Mouse (Mus musculus) ES-E14 (cell line): ENCODE data around the gene Apobec1. TPM values are rescaled to one million over a fixed set of nuclear protein-coding genes. Genes with fewer than 3 reads are reported as not detected.

Experiments used
- DNase-seq: peaks from one replicate; pipeline ENCODE4 v3.0.0-alpha.2; 2013; ENCODE audit warnings: low read depth, low spot score
- H3K27ac ChIP-seq: 2 replicates; pipeline ENCODE4 v1.5.1; 2012; ENCODE audit warnings: low read depth, mild to moderate bottlenecking, low read length, moderate library complexity, mixed read lengths; ENCODE audit not compliant: poor library complexity, insufficient read depth, severe bottlenecking
- H3K36me3 ChIP-seq: 2 replicates; pipeline ENCODE4 v1.6.1; 2012; ENCODE audit warnings: mild to moderate bottlenecking, low read length, moderate library complexity, mixed read lengths; ENCODE audit not compliant: control insufficient read depth, poor library complexity, insufficient read depth, severe bottlenecking
- H3K4me1 ChIP-seq, 2 experiments: fragments of 150-350 bp in 1 of 2; sonication (generic) in 1 of 2; 2 replicates each; pipeline ENCODE4 v1.6.1; 2012; ENCODE audit warnings: low read length in 2 of 2, mild to moderate bottlenecking in 1 of 2, mixed read lengths in 1 of 2; ENCODE audit not compliant: control insufficient read depth in 2 of 2, insufficient read depth in 2 of 2, poor library complexity in 1 of 2
- H3K4me3 ChIP-seq, 2 experiments: fragments of 150-350 bp in 1 of 2; sonication (generic) in 1 of 2; 2 replicates each; pipeline ENCODE4 v1.5.1; 2012; ENCODE audit warnings: low read length in 2 of 2, low read depth in 1 of 2, mild to moderate bottlenecking in 1 of 2, mixed read lengths in 1 of 2; ENCODE audit not compliant: insufficient read depth in 1 of 2, poor library complexity in 1 of 2, severe bottlenecking in 1 of 2
- H3K9ac ChIP-seq: 2 replicates; pipeline ENCODE4 v1.6.1; 2012; ENCODE audit warnings: low read depth, mild to moderate bottlenecking, low read length, mixed read lengths; ENCODE audit not compliant: poor library complexity, insufficient read depth, severe bottlenecking
- H3K9me3 ChIP-seq: fragments of 150-350 bp; sonication (generic); 2 replicates; pipeline ENCODE4 v1.6.1; 2012; ENCODE audit warnings: low read depth, mild to moderate bottlenecking, low read length; ENCODE audit not compliant: control insufficient read depth, insufficient read depth
- CHD2 ChIP-seq: IDR thresholded peaks from 2 replicates; pipeline ENCODE4 v1.6.1; 2014; ENCODE audit warnings: mild to moderate bottlenecking, low read depth, low read length, inconsistent platforms
- HCFC1 ChIP-seq: IDR thresholded peaks from 2 replicates; pipeline ENCODE4 v1.6.1; 2012; ENCODE audit warnings: low read length, inconsistent platforms, borderline replicate concordance; ENCODE audit not compliant: insufficient read depth
- MAFK ChIP-seq: IDR thresholded peaks from 2 replicates; pipeline ENCODE4 v1.6.1; 2014; ENCODE audit warnings: mild to moderate bottlenecking, low read depth, low read length, inconsistent platforms; ENCODE audit not compliant: insufficient read depth
- ZC3H11A ChIP-seq: IDR thresholded peaks from 2 replicates; pipeline ENCODE4 v1.6.1; 2012; ENCODE audit warnings: low read depth, mild to moderate bottlenecking, inconsistent platforms, low read length, borderline replicate concordance
- ZNF384 ChIP-seq: IDR thresholded peaks from 2 replicates; pipeline ENCODE4 v1.6.1; 2012; ENCODE audit warnings: low read depth, low read length, inconsistent platforms
- in situ Hi-C, 2 experiments: fragments of 600-800 bp; cut with MboI; formaldehyde crosslinking; loops; one replicate each; pipeline ENCODE4 v1.15.1; 2025; ENCODE audit warnings: low sequenced_read_pairs in 2 of 2, inconsistent platforms in 1 of 2; ENCODE audit not compliant: unreplicated experiment in 2 of 2
- total RNA-seq: library from RNA; depleted of rRNA; stranded (reverse); fragments of 300-350 nt; gene quantifications from 2 replicates; pipeline ENCODE4 v1.2.3, GENCODE M21; 2012

The Apobec1 gene
- total RNA-seq, 1 experiment, result 5.9 TPM

DNA sequence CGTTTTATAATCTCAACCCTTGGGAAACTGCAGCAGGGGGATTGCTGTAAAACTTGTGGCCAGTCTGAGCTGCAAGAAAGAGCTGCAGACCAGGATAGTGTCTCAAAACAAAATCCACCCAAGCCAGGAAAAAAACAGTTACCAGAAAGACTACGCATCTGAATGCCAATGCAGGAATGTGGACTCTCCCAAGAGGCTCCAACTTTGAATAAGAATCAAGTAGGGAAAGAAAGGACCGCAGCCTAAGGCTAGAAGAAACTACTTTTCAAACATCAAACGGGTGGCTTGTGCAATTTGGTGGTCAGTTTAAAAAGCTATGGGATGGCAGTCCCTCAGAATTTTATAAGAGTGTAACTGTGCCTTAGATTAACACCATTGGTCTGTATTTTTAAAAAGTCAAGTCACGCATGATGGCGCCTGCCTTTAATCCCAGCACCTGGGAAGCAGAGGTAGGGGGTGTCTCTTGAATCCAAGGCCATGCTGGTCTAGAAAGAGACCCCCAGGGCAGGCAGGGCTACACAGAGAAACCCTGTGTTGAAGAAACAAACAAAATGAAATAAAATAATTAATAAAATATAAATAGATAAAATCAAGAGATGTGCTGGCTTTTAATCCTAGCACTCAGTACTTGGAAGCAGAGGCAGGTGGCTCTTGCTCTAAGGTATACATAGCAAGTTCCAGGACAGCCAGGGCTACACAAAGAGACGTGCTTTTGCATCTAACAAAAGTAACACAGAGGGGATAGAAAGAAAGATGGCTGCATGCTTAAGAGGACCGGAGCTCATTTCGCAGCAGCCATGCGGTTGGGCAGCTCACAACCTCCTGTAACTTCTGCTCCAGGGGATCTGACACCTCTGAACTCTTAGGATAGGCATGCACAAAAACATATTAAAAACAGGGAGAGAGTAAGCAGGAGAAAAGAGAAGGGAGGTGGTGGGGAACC is 6.5 kb upstream of the Apobec1 start:
- Histone ChIP-seq H3K9ac (peak overlapping the region; percentile 96), H3K27ac (peak overlapping the region; percentile 100), H3K36me3 (peaks cover 10% of the 10 kb centered on the region), H3K4me3 (peak overlapping the region; percentile 79 to 81), H3K4me1 (peaks cover 0 to 12% of the 10 kb centered on the region in 2 experiments; a peak in 1 of 4 replicates), H3K9me3 (no peaks in the 10 kb centered on the region)
- DNase-seq, result no peak
- peak; percentile 91 for TF ChIP-seq ZNF384
- TF ChIP-seq MAFK, result peak; percentile 39; the same call in 1 of the 2 replicates
- TF ChIP-seq HCFC1, result peak; percentile 46; the same call in 1 of the 2 replicates
- no peak for TF ChIP-seq ZC3H11A
- TF ChIP-seq CHD2, result peak; percentile 64
- in situ Hi-C loops, result no loop called here

DNA sequence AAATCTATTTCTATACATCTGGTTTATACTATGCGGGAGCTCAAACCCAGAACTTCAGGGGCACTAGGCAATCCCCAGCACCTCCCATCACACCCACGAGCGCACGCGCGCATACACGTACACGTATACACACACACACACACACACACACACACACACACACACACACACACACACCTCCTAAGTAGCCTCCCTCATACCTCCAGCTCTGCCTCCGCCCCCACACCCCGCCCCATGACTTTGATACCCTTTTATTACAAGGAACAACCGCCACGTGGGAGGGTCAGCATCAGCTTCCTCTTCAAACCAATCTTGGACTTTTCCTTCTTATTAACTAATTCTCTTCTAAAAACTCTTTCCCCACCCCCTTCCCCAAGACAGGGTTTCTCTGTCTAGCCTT is 5.5 kb upstream of the Apobec1 start:
- Histone ChIP-seq H3K27ac (peak overlapping the region; percentile 100), H3K4me1 (peaks cover 0 to 12% of the 10 kb centered on the region in 2 experiments; a peak in 1 of 4 replicates), H3K4me3 (peak overlapping the region; percentile 79 to 81), H3K36me3 (peaks cover 10% of the 10 kb centered on the region), H3K9ac (peak overlapping the region; percentile 88), H3K9me3 (no peaks in the 10 kb centered on the region)
- TF ChIP-seq MAFK (no peak), HCFC1 (no peak), ZC3H11A (no peak), CHD2 (no peak), ZNF384 (no peak)
- in situ Hi-C loops, result no loop called here
- no peak for DNase-seq

DNA sequence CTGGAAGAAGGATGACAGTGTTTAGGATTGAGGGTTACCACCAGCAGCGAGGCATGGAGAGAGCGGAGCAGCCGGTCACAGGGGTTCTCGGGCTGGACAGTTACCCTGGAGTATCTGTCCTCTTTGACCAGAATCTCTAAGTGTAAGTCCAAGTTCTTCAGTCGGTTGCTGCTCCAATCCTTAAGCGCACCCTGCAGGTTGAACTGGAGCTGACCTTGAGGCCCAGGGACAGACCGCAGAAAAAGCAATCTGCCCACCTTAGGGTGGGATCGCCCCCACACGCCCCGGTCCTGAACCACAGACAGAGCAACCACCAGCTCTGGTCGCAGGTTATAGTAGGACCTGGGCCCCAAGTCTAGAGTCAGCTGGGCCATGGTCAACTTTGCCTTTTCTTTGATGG is 4.4 kb upstream of the Apobec1 start:
- Histone ChIP-seq H3K9ac (peak overlapping the region; percentile 40; the same call in 1 of the 2 replicates), H3K27ac (peak overlapping the region; percentile 100), H3K9me3 (no peaks in the 10 kb centered on the region), H3K4me1 (peaks cover 0 to 12% of the 10 kb centered on the region in 2 experiments; a peak in 2 of 4 replicates), H3K36me3 (peaks cover 10% of the 10 kb centered on the region), H3K4me3 (peak overlapping the region; percentile 5 to 79; a peak in 2 of 4 replicates)
- in situ Hi-C loops, result no loop called here
- no peak for DNase-seq
- TF ChIP-seq ZC3H11A (no peak), ZNF384 (no peak), CHD2 (no peak), MAFK (no peak), HCFC1 (no peak)

DNA sequence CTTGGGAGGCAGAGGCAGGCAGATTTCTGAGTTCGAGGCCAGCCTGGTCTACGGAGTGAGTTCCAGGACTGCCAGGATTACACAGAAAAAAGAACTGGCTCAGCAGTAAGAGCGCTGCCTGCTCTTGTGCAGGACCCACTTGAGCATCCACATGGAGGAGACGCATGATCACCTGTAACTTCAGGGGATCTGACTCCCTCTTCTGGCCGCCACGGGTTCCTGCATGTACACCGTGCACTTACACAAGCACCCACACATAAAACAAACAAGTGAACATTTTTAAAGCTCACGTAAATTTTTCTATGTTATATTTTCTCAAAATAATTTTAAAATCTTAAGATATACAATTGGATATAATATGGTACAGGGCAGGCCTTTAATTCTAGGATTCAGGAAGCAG is 3.2 kb upstream of the Apobec1 start:
- no peak for TF ChIP-seq ZNF384
- peak; percentile 29; the same call in 1 of the 2 replicates for TF ChIP-seq ZC3H11A
- TF ChIP-seq MAFK, result no peak
- peaks cover 2 to 9% of the 10 kb centered on the region in 2 experiments; a peak in 2 of 4 replicates for H3K4me1 ChIP-seq
- H3K4me3 ChIP-seq, result no peak overlapping the region
- in situ Hi-C loops, result no loop called here
- H3K27ac ChIP-seq, result no peak overlapping the region
- H3K9ac ChIP-seq, result peak overlapping the region; percentile 39; the same call in 1 of the 2 replicates
- no peak for DNase-seq
- peaks cover 10% of the 10 kb centered on the region for H3K36me3 ChIP-seq
- no peaks in the 10 kb centered on the region for H3K9me3 ChIP-seq

DNA sequence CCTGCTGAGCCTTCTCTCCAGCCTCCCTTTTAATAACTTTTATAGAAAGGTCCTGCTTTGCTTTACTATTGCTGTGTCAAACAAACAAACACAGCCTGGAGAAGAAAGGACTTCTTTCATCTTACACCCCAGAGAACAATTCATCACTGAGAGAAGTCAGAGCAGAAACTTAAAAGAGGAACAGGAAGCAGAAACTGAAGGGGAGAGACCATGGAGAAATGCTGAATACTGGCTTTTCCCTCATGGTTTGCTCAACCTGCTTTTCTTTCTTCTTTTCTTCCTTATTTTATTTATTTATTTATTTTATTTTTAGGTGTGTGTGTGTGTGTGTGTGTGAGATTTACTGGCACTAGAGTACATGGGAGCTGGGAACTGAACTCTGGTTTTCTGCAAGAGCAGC is 2.0 kb upstream of the Apobec1 start:
- H3K27ac ChIP-seq, result no peak overlapping the region

More for the DNA sequence above, 2.0 kb upstream of the Apobec1 start:
- H3K36me3 ChIP-seq, result peaks cover 11% of the 10 kb centered on the region
- H3K9ac ChIP-seq, result no peak overlapping the region
- H3K9me3 ChIP-seq, result no peaks in the 10 kb centered on the region
- H3K4me1 ChIP-seq, result peaks cover 2 to 9% of the 10 kb centered on the region in 2 experiments; a peak in 2 of 4 replicates
- no peak overlapping the region for H3K4me3 ChIP-seq
- DNase-seq, result no peak
- TF ChIP-seq HCFC1, result no peak
- TF ChIP-seq ZNF384, result no peak
- TF ChIP-seq MAFK, result no peak
- TF ChIP-seq CHD2, result no peak
- no peak for TF ChIP-seq ZC3H11A
- in situ Hi-C loops, result no loop called here
